Mouse (Mus musculus) lung, adult 2 months (tissue): ENCODE measurements around the gene Zbed5. TPM values are rescaled to one million over a fixed set of nuclear protein-coding genes. Genes with fewer than 3 reads are reported as not detected.
"Not testable (repeated sequence)": the region's sequence is repeated elsewhere in the genome, so short reads cannot be mapped to it uniquely, and the experiment has no call there.

Source experiments
- DNase-seq: peaks from one replicate; pipeline ENCODE4 v3.0.0; 2022
- H3K4me1 ChIP-seq: fragments of 200-500 bp; 2 replicates; pipeline ENCODE4 v1.6.1; 2011; ENCODE audit warnings: low read length; ENCODE audit not compliant: control insufficient read depth, insufficient read depth
- H3K4me3 ChIP-seq: fragments of 200-500 bp; replicated peaks from 2 replicates; pipeline ENCODE3; 2011; ENCODE audit warnings: low read depth, mild to moderate bottlenecking, control low read depth, low read length; ENCODE audit errors: extremely low read depth
- CTCF ChIP-seq: fragments of 200-500 bp; IDR thresholded peaks from 2 replicates; pipeline ENCODE4 v1.5.1; 2011; ENCODE audit warnings: mild to moderate bottlenecking, low read length, control low read depth; ENCODE audit not compliant: insufficient read depth
- POLR2A ChIP-seq: fragments of 200-500 bp; IDR thresholded peaks from 2 replicates; pipeline ENCODE4 v1.6.1; 2011; ENCODE audit warnings: low read depth, mild to moderate bottlenecking, control low read depth, low read length, borderline replicate concordance; ENCODE audit errors: extremely low read depth
- WGBS: fragments of 180-500 bp; shearing (Covaris S2); methylation state at CpG from one replicate; pipeline ENCODE4 v1.1.7; 2018; 5-methylcytosine and 5-hydroxymethylcytosine counted together
- polyA plus RNA-seq: library from polyadenylated mRNA; depleted of rRNA; stranded (reverse); fragments of >200 nt; gene quantifications from 2 replicates; pipeline ENCODE4 v1.2.3, GENCODE M21; 2012

Gene Zbed5
- polyA plus RNA-seq, 1 experiment, result 0.95 TPM

DNA sequence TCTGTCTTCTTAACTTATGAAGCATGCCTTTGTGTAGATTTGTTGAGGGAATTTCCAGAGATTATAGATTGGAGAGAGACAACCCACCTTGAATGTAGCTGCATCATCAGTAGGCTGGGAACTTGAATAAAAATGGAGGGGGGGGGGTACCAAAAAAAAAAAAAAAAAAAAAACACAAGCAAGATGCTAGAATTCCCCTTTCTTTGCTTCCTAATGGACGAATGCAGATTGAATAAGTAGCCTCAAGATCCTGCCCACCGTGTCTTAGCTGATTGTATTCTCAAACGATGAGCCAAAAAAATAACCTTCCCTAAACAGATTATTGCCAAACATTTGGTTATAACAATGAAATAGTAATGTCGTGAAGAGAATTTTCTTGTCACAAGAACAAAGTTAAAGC is 12.3 kb downstream of the Zbed5 start:
- whole genome bisulfite sequencing, result 27% methylated on average over 4 of the region's 4 CpGs
- no peak overlapping the region for H3K4me3 ChIP-seq
- no peaks in the 10 kb centered on the region; the same call in 1 of the 2 replicates for H3K4me1 ChIP-seq
- TF ChIP-seq CTCF (no peak), POLR2A (no peak)
- no peak for DNase-seq

DNA sequence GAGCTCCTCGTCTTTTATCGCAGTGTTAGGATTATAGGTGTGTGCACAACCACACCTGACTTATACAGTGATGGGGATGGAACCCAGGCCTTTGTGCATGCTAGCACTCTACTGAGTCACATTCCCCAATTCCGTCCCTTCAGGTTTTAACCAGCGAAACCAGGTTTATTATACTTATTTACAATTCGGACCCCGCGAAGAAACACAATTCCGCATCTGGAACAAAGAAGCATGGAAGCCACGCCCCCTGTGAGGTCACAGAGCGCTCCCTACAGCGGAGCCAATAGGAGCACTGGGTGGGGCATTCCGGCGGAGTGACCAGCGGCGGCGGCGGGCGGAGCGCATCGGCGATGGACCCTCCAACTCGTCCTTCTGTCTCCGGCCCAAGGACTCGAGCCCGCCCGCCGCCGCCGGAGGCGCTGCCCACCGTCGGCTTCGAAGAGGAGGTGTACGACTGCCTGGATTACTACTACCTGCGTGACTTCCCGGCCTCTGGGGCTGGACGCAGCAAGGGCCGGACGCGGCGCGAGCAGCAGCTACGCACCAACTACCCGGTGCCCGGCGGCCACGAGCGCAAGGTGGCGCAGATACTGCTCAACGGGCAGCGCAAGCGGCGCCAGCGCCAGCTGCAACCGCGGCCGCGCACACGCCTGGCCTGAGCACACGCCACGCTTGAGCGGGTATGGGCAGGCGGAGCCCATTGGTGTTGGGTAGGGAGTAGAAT is 12.9 kb downstream of the Zbed5 start, which contains the start of gene Nupr1l:
TSS of gene Nupr1l (plus strand) at position 299 of the 724 bp plus-strand sequence.
- Histone ChIP-seq H3K4me1 (no peaks in the 10 kb centered on the region; the same call in 1 of the 2 replicates), H3K4me3 (peak within 1 kb of the TSS; percentile 70)
- WGBS, result under 1% methylated on average over 63 of the region's 63 CpGs
- TF ChIP-seq CTCF (no peak), POLR2A (peak; percentile 68; the same call in 1 of the 2 replicates)
- peak; percentile 89 for DNase-seq

DNA sequence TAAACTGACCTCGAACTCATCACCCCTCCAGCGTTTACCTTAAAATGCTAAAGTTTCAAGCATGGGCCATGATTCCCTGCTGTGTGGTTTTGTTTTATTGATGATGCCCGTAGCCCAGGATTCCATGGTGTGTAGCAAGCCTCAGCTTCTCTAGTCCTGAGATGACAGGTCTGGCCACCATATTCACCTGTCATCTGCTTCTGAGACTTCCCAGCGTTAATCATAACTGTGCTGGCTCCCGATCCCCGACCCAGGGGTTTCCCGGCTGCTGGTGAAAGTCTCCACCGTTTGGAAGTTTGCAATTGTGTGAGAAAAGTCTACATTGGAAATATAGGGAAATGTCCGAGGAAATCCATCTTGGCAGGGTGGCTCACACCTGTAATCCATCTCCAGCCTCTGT is 13.6 kb downstream of the Zbed5 start:
- 69% methylated on average over 9 of the region's 9 CpGs for WGBS
- TF ChIP-seq POLR2A (no peak), CTCF (no peak)
- DNase-seq, result no peak
- no peaks in the 10 kb centered on the region; the same call in 1 of the 2 replicates for H3K4me1 ChIP-seq
- H3K4me3 ChIP-seq, result peak overlapping the region; percentile 8

DNA sequence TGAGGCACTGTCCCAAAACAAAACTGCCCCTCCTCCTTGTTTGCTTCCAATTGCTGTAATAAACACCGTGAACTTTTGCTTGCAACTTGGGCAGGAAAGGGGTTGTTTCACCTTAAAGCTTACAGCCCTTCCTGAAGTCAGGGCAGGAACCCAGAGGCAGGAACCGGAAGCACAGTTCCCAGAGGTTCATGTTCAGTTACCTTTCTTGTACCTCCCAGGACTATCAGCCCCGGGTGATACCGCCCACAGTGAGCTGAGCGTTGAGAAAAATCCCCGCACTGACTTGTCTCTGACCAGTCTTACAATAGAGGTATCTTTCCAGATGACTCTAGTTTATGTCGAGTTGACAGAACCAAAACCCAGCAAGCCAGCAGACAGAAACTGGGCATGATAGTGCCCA is 14.1 kb downstream of the Zbed5 start:
- no peak for TF ChIP-seq POLR2A
- no peak for TF ChIP-seq CTCF
- Histone ChIP-seq H3K4me3 (no peak overlapping the region), H3K4me1 (no peaks in the 10 kb centered on the region; the same call in 1 of the 2 replicates)
- DNase-seq, result no peak
- WGBS, result 77% methylated on average over 7 of the region's 7 CpGs

DNA sequence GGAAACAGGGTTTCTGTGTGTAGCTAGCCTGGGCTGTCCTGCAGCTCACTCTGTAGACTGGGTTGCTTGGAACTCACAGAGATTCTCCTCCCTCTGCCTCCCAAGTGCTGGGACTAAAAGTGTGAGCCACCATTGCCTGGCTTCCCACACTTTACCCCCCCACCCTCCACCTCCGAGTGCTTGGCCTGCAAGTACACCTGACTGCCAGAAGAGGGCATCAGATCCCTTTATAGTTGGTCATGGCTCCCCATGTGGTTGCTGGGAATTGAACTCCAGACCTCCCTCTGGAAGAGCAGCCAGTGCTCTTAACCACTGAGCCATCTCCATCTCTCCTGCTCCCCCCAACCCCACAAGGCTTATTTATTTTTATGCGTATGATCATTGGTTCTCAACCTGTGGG is 18.5 kb downstream of the Zbed5 start:
- DNase-seq, result peak; percentile 18
- Histone ChIP-seq H3K4me3 (no peak overlapping the region), H3K4me1 (no peaks in the 10 kb centered on the region; the same call in 1 of the 2 replicates)
- WGBS, result 33% methylated on average over 2 of the region's 2 CpGs
- TF ChIP-seq CTCF (peak; percentile 60), POLR2A (no peak)

DNA sequence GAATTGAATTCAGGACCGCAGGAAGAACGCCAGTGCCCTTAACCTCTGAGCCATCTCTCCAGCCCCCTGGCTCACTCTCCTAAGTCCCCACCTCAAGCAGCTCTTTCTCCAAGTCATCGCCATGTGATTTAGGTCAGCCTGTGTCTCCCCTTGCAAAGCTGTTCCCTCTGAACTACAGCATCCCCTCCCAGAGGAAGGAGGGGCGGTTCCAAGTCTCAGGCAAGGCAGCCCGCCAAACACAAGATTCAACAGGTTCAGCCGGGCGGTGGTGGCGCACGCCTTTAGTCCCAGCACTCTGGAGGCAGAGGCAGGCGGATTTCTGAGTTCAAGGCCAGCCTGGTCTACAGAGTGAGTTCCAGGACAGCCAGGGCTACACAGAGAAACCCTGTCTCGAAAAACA is 20.0 kb downstream of the Zbed5 start:
- H3K4me3 ChIP-seq, DNase-seq, H3K4me1 ChIP-seq: not testable (repeated sequence)
- 74% methylated on average over 11 of the region's 11 CpGs for WGBS

DNA sequence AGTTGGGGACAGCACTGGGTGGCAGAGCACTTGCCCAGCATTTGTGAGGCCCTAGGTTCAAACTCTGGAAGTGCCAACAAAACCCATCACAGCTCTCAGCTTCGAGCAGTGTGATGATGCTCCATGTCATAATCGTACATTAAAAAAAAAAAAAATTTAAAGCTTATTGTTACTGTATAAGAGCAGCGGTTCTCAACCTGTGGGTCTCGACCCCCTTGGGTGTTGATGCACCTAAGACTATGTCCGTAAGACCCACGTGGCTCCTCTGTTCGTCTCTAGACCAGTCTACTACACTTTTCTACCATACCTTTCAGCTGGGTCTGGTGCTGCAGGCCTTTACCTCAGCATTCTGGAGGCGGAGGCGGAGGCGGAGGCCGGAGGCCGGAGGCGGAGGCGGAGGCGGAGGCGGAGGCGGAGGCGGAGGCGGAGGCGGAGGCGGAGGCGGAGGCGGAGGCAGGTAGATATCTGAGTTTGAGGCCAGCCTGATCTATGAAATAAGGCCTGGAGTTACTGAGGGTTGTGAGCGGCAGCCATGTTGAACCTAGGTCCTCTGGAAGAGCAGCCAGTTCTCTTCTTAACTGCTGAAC is 22.6 kb downstream of the Zbed5 start:
- Histone ChIP-seq H3K4me1 (no peaks in the 10 kb centered on the region), H3K4me3 (no peak overlapping the region)
- no peak for DNase-seq
- no peak for TF ChIP-seq CTCF
- TF ChIP-seq POLR2A, result no peak
- WGBS, result 88% methylated on average over 24 of the region's 24 CpGs

DNA sequence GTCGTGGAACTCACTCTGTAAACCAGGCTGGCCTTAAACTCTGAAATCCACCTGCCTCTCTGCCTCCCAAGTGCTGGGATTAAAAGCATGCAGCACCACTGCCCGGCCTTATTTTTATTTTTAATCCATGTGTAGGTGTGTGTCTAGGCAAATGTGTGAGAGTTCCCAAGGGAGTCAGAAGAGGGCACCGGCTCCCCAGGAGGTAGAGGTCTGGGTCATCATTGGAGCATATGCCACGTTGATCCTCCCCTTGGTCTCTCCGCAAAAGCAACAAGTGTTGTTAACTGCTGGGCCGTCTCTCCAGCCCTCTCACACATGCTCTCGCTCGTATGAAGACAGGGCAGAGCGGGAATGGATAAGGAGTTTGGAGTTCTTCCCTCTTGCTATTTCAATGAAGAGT is 23.2 kb downstream of the Zbed5 start:
- no peak for TF ChIP-seq CTCF
- TF ChIP-seq POLR2A, result no peak
- Histone ChIP-seq H3K4me3 (no peak overlapping the region), H3K4me1 (no peaks in the 10 kb centered on the region)
- no peak for DNase-seq
- WGBS, result 70% methylated on average over 9 of the region's 9 CpGs

DNA sequence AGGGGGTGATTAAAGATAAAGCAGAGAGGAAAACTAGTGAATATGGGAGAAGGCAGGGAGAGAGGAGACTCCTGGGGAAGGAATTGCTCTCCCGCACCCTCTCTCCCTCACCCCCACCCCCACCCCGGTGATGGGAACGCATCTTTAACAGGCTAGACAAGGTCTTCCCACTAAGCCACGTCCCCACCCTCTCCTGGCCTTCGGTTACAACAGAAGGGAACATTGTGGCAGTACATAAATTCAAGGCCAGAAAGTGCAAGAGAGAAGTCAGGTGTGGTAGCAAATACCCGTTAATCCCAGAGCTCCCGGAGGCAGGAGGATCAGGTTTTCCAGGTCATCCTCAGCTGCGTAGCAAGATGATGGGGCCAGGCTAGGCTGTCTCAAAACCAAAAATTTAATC is 23.8 kb downstream of the Zbed5 start:
- TF ChIP-seq POLR2A (no peak), CTCF (no peak)
- DNase-seq, result no peak
- 62% methylated on average over 8 of the region's 8 CpGs for WGBS

DNA sequence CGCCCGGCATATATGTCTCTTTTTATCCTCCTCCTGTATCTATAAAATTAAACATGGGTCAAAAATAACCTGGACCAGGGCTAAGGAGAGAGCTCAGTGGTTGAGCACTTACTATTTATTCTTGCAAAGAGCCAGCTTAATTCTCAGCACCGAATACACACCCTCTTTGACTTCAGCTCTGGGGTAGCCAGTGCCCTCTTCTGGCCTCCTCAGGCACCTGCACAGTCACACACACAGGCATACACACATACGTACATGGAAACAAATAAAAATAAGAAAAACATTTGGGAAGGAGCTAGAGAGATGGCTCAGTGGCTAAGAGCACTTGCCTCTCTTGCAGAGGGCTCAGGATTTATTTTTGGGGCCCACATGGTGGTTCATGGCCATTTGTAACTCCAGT is 26.4 kb downstream of the Zbed5 start:
- 95% methylated on average over 4 of the region's 4 CpGs for WGBS
- no peak for TF ChIP-seq POLR2A
- no peak for TF ChIP-seq CTCF
- no peak for DNase-seq
- no peak overlapping the region for H3K4me3 ChIP-seq
- no peaks in the 10 kb centered on the region for H3K4me1 ChIP-seq

More for the DNA sequence above, 23.8 kb downstream of the Zbed5 start:
- Histone ChIP-seq H3K4me3 (no peak overlapping the region), H3K4me1 (no peaks in the 10 kb centered on the region)
